Mouse (Mus musculus): ENCODE results near the gene Dclk2. TPM values are rescaled to one million over a fixed set of nuclear protein-coding genes. Genes with fewer than 3 reads are reported as not detected.

The Dclk2 gene
- polyA plus RNA-seq, 1 experiment from 2014 or later = 88.8 TPM

DNA sequence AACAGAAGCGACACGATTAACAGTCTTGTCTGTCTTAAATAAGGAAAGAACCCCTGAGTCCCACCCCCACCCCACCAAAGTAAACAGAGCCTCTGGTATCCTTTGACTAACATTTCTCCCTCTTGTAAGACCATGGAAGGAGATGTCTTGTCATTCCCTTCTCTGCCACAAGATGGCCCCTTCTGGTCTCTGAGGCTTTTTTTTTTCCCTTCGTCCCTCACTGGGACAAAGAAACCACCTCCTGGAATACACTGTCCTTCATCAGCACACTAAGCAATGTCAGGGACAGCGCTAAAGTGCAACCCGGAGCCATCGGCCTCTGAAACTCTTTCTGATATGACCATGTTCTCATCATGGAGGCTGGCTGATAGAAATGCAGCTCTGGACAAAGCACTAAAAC lies 131.9 kb downstream of the Dclk2 start:
- Histone ChIP-seq H3K27ac (peak overlapping the region; percentile 67), H3K9ac (0 out of 2 replicates have a peak overlapping the region, but pooled peaks have one; percentile 28), H3K4me2 (replicated peaks) (no peak overlapping the region), H3K36me3 (replicated peaks; ENCODE audit: control insufficient read depth, insufficient read depth) (peaks cover 77% of the 10 kb centered on the region), H3K9me3 (ENCODE audit: control insufficient read depth, low read length) (no peaks in the 10 kb centered on the region), H3K27me3 (ENCODE audit: control insufficient read depth, insufficient read depth, low read length) (no peaks in the 10 kb centered on the region), H3K4me3 (replicated peaks; ENCODE audit: low read length) (no peak overlapping the region), H3K4me1 (replicated peaks; ENCODE audit: control insufficient read depth, insufficient read depth, low read length) (peaks cover 17% of the 10 kb centered on the region; the same call in 1 of the 2 replicates)
- ATAC-seq (ENCODE audit: low FRiP score) = no peak
- 43% methylated on average over 6 of the region's 6 CpGs for WGBS
- DNase-seq (ENCODE audit: low spot score) = peak; percentile 83

DNA sequence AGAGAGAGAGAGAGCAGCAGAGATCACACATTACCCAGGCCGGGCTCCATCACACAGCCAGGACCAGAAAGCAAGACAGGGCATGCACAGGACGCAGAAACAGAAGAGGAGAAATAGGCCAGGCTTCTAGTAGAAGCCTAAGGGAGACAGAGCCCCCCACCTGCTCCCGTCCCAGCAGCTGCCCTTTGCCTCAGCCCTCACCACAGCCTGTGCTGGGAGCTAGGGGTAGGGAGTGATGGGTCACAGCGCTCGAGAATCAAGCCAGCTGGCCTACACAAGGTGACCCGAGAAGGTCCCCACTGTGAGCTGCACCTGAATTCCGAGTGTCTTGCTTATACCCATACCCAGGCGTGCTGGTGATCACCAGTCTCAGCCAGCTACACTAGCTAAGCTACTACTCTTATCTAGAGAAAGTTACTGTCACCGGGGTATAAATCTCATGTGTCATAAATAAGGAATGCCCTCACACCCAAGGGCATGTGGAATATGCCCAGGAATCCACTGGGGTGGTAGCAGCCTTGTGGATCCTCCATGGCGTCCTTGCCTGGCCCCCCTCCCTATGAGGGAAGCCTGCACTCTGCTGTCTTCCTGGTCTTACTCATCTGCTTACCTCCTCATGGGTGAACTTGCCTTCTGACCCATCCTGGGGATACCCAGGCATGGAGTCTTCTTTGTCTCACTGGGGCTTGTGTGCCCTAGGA lies 133.1 kb downstream of the Dclk2 start:
- no peaks in the 10 kb centered on the region for H3K27me3 ChIP-seq (ENCODE audit: control insufficient read depth, insufficient read depth, low read length)
- H3K9ac ChIP-seq = no peak overlapping the region
- H3K4me3 ChIP-seq (replicated peaks; ENCODE audit: low read length) = no peak overlapping the region
- H3K4me1 ChIP-seq (replicated peaks; ENCODE audit: control insufficient read depth, insufficient read depth, low read length) = peaks cover 17% of the 10 kb centered on the region; the same call in 1 of the 2 replicates
- WGBS = 79% methylated on average over 10 of the region's 10 CpGs
- H3K36me3 ChIP-seq (replicated peaks; ENCODE audit: control insufficient read depth, insufficient read depth) = peaks cover 65% of the 10 kb centered on the region
- no peak overlapping the region for H3K4me2 ChIP-seq (replicated peaks)
- no peak for DNase-seq (ENCODE audit: low spot score)
- H3K27ac ChIP-seq = peak overlapping the region; percentile 78
- peak; percentile 21; the same call in 1 of the 2 replicates for ATAC-seq (ENCODE audit: low FRiP score)
- H3K9me3 ChIP-seq (ENCODE audit: control insufficient read depth, low read length) = no peaks in the 10 kb centered on the region

GRCm38 (mm10) chr3:86786845-86787351 lies 133.8 kb downstream of the Dclk2 start:
- Histone ChIP-seq H3K36me3 (replicated peaks; ENCODE audit: control insufficient read depth, insufficient read depth) (peaks cover 60% of the 10 kb centered on the region), H3K9me3 (ENCODE audit: control insufficient read depth, low read length) (no peaks in the 10 kb centered on the region), H3K4me2 (replicated peaks) (no peak overlapping the region), H3K9ac (no peak overlapping the region), H3K4me3 (replicated peaks; ENCODE audit: low read length) (no peak overlapping the region), H3K27ac (peak overlapping the region; percentile 78), H3K4me1 (replicated peaks; ENCODE audit: control insufficient read depth, insufficient read depth, low read length) (peaks cover 17% of the 10 kb centered on the region; the same call in 1 of the 2 replicates), H3K27me3 (ENCODE audit: control insufficient read depth, insufficient read depth, low read length) (no peaks in the 10 kb centered on the region)
- ATAC-seq (ENCODE audit: low FRiP score) = peak; percentile 83; the same call in 1 of the 2 replicates
- peak; percentile 69 for DNase-seq (ENCODE audit: low spot score)
- WGBS = 57% methylated on average over 11 of the region's 11 CpGs

- 85% methylated on average over 12 of the region's 12 CpGs for WGBS
- Histone ChIP-seq H3K27me3 (ENCODE audit: control insufficient read depth, insufficient read depth, low read length) (no peaks in the 10 kb centered on the region), H3K4me3 (replicated peaks; ENCODE audit: low read length) (no peak overlapping the region), H3K4me1 (replicated peaks; ENCODE audit: control insufficient read depth, insufficient read depth, low read length) (peaks cover 17% of the 10 kb centered on the region; the same call in 1 of the 2 replicates), H3K27ac (peak overlapping the region; percentile 78; the same call in 1 of the 2 replicates), H3K36me3 (replicated peaks; ENCODE audit: control insufficient read depth, insufficient read depth) (peaks cover 58% of the 10 kb centered on the region), H3K4me2 (replicated peaks) (no peak overlapping the region), H3K9me3 (ENCODE audit: control insufficient read depth, low read length) (no peaks in the 10 kb centered on the region), H3K9ac (no peak overlapping the region)
- ATAC-seq (ENCODE audit: low FRiP score) = no peak
- DNase-seq (ENCODE audit: low spot score) = no peak
Measured at GRCm38 (mm10) chr3:86786280-86786679, 134.4 kb downstream of the Dclk2 start.

- Histone ChIP-seq H3K27me3 (ENCODE audit: control insufficient read depth, insufficient read depth, low read length) (no peaks in the 10 kb centered on the region), H3K9ac (no peak overlapping the region), H3K4me1 (replicated peaks; ENCODE audit: control insufficient read depth, insufficient read depth, low read length) (peaks cover 17% of the 10 kb centered on the region; the same call in 1 of the 2 replicates), H3K4me2 (replicated peaks) (no peak overlapping the region), H3K9me3 (ENCODE audit: control insufficient read depth, low read length) (no peaks in the 10 kb centered on the region), H3K36me3 (replicated peaks; ENCODE audit: control insufficient read depth, insufficient read depth) (peaks cover 59% of the 10 kb centered on the region), H3K4me3 (replicated peaks; ENCODE audit: low read length) (no peak overlapping the region), H3K27ac (no peak overlapping the region)
- DNase-seq (ENCODE audit: low spot score) (no peak), ATAC-seq (ENCODE audit: low FRiP score) (no peak)
- 80% methylated on average over 11 of the region's 11 CpGs for WGBS
Measured at GRCm38 (mm10) chr3:86784930-86785329, 135.7 kb downstream of the Dclk2 start.

DNA sequence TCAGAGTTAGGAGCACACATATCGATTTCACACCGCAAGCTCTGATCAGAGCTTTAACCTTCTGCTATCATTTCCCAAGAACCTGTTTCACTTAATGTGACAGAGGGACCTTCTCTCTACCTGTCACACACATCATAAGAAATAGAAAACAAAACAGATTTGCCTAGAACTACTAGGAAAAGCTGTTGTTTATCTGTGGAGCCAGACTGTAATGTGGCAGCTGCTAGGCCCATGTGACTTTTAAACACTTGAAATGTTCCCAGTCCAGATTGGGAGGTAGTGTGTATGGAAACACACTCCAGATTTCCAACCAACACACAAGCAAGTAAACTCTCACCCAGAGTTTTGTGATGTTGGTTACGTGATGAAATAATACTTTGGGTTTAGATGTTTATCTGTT lies 136.6 kb downstream of the Dclk2 start:
- H3K4me3 ChIP-seq (replicated peaks; ENCODE audit: low read length) = no peak overlapping the region
- H3K4me1 ChIP-seq (replicated peaks; ENCODE audit: control insufficient read depth, insufficient read depth, low read length) = peaks cover 15% of the 10 kb centered on the region; the same call in 1 of the 2 replicates
- no peaks in the 10 kb centered on the region for H3K27me3 ChIP-seq (ENCODE audit: control insufficient read depth, insufficient read depth, low read length)
- no peak for DNase-seq (ENCODE audit: low spot score)
- peaks cover 60% of the 10 kb centered on the region for H3K36me3 ChIP-seq (replicated peaks; ENCODE audit: control insufficient read depth, insufficient read depth)
- no peaks in the 10 kb centered on the region for H3K9me3 ChIP-seq (ENCODE audit: control insufficient read depth, low read length)
- no peak overlapping the region for H3K27ac ChIP-seq
- 93% methylated on average over 3 of the region's 3 CpGs for WGBS
- H3K4me2 ChIP-seq (replicated peaks) = no peak overlapping the region
- H3K9ac ChIP-seq = no peak overlapping the region
- ATAC-seq (ENCODE audit: low FRiP score) = no peak

GRCm38 (mm10) chr3:86779704-86780103 lies 140.9 kb downstream of the Dclk2 start:
- ATAC-seq (ENCODE audit: low FRiP score) = no peak
- 72% methylated on average over 4 of the region's 4 CpGs for WGBS
- H3K27ac ChIP-seq = 0 out of 2 replicates have a peak overlapping the region, but pooled peaks have one; percentile 17

GRCm38 (mm10) chr3:86775444-86775828 lies 145.2 kb downstream of the Dclk2 start:
- 59% methylated on average over 6 of the region's 6 CpGs for WGBS
- ATAC-seq (ENCODE audit: low FRiP score) (peak; percentile 42; the same call in 1 of the 2 replicates), DNase-seq (ENCODE audit: low spot score) (no peak)
- Histone ChIP-seq H3K4me3 (replicated peaks; ENCODE audit: low read length) (no peak overlapping the region), H3K9me3 (ENCODE audit: control insufficient read depth, low read length) (no peaks in the 10 kb centered on the region), H3K36me3 (replicated peaks; ENCODE audit: control insufficient read depth, insufficient read depth) (peaks cover 24% of the 10 kb centered on the region), H3K27me3 (ENCODE audit: control insufficient read depth, insufficient read depth, low read length) (no peaks in the 10 kb centered on the region), H3K27ac (peak overlapping the region; percentile 67), H3K4me2 (replicated peaks) (no peak overlapping the region), H3K9ac (peak overlapping the region; percentile 28; the same call in 1 of the 2 replicates), H3K4me1 (replicated peaks; ENCODE audit: control insufficient read depth, insufficient read depth, low read length) (peaks cover 23% of the 10 kb centered on the region)

More at GRCm38 (mm10) chr3:86779704-86780103, 140.9 kb downstream of the Dclk2 start:
- no peak overlapping the region for H3K9ac ChIP-seq
- peaks cover 21% of the 10 kb centered on the region for H3K4me1 ChIP-seq (replicated peaks; ENCODE audit: control insufficient read depth, insufficient read depth, low read length)
- H3K27me3 ChIP-seq (ENCODE audit: control insufficient read depth, insufficient read depth, low read length) = no peaks in the 10 kb centered on the region
- no peaks in the 10 kb centered on the region for H3K9me3 ChIP-seq (ENCODE audit: control insufficient read depth, low read length)
- DNase-seq (ENCODE audit: low spot score) = no peak
- no peak overlapping the region for H3K4me2 ChIP-seq (replicated peaks)
- H3K4me3 ChIP-seq (replicated peaks; ENCODE audit: low read length) = no peak overlapping the region
- H3K36me3 ChIP-seq (replicated peaks; ENCODE audit: control insufficient read depth, insufficient read depth) = peaks cover 41% of the 10 kb centered on the region

GRCm38 (mm10) chr3:86774566-86775443 lies 145.8 kb downstream of the Dclk2 start:
- ATAC-seq (ENCODE audit: low FRiP score) = peak; percentile 15; the same call in 1 of the 2 replicates
- H3K36me3 ChIP-seq (replicated peaks; ENCODE audit: control insufficient read depth, insufficient read depth) = peaks cover 17% of the 10 kb centered on the region
- H3K27ac ChIP-seq = peak overlapping the region; percentile 67
- H3K4me3 ChIP-seq (replicated peaks; ENCODE audit: low read length) = no peak overlapping the region
- no peaks in the 10 kb centered on the region for H3K9me3 ChIP-seq (ENCODE audit: control insufficient read depth, low read length)
- H3K9ac ChIP-seq = no peak overlapping the region; the same call in 1 of the 2 replicates
- DNase-seq (ENCODE audit: low spot score) = no peak
- peaks cover 23% of the 10 kb centered on the region for H3K4me1 ChIP-seq (replicated peaks; ENCODE audit: control insufficient read depth, insufficient read depth, low read length)
- WGBS = 30% methylated on average over 14 of the region's 14 CpGs
- no peak overlapping the region for H3K4me2 ChIP-seq (replicated peaks)
- no peaks in the 10 kb centered on the region for H3K27me3 ChIP-seq (ENCODE audit: control insufficient read depth, insufficient read depth, low read length)
